Mouse (Mus musculus): ENCODE results near the gene Arrdc3.

- no peak for TF ChIP-seq EP300 (optimal IDR thresholded peaks at IDR 0.05)
- peak; percentile 89 for TF ChIP-seq CTCF (IDR thresholded peaks at IDR 0.05; ENCODE audit: low read depth)
Observed at GRCm38 (mm10) chr13:80862215-80862614, 21.0 kb upstream of the Arrdc3 start.

All from stomach, postnatal 0 days (tissue).